Mouse (Mus musculus) myocyte (in vitro differentiated cells): ENCODE measurements around the gene Rpl27.

Source experiments
- CEBPB ChIP-seq: IDR thresholded peaks from 2 replicates; pipeline ENCODE4 v1.6.1; 2011; ENCODE audit warnings: mild to moderate bottlenecking, moderate library complexity; ENCODE audit not compliant: poor library complexity, insufficient read depth, severe bottlenecking
- MAX ChIP-seq: IDR thresholded peaks from one replicate; pipeline ENCODE4 v1.6.1; 2011; ENCODE audit warnings: low read depth, mild to moderate bottlenecking, control low read depth
- MYOG ChIP-seq, 3 experiments: IDR thresholded peaks; one replicate each; pipeline ENCODE4 v1.6.1; 2011; ENCODE audit warnings: control low read depth in 2 of 3, low read depth in 2 of 3, mild to moderate bottlenecking in 2 of 3; ENCODE audit not compliant: insufficient read length in 2 of 3, control insufficient read depth in 1 of 3, insufficient read depth in 1 of 3
- POLR2A ChIP-seq: IDR thresholded peaks from one replicate; pipeline ENCODE4 v1.6.1; 2011; ENCODE audit warnings: low read depth, mild to moderate bottlenecking, control low read depth, moderate library complexity; ENCODE audit not compliant: insufficient read length
- POLR2AphosphoS2 ChIP-seq: IDR thresholded peaks from one replicate; pipeline ENCODE4 v1.6.1; 2011; ENCODE audit warnings: low read depth, control low read depth; ENCODE audit not compliant: insufficient read length
- SRF ChIP-seq: IDR thresholded peaks from one replicate; pipeline ENCODE4 v1.6.1; 2011; ENCODE audit warnings: low read depth; ENCODE audit not compliant: control insufficient read depth, insufficient read length
- USF1 ChIP-seq: IDR thresholded peaks from one replicate; pipeline ENCODE4 v1.6.1; 2011; ENCODE audit warnings: low read depth, mild to moderate bottlenecking, control low read depth, moderate library complexity

GRCm38 (mm10) chr11:101418991-101419390 lies 23.1 kb upstream of the Rpl27 start:
- TF ChIP-seq MYOG (IDR thresholded peaks at IDR 0.05; ENCODE audit: control insufficient read depth in 1 of 3, insufficient read depth in 1 of 3, insufficient read length in 2 of 3, low read depth in 2 of 3) (no peak), USF1 (no peak), CEBPB (no peak), POLR2A (no peak), POLR2AphosphoS2 (no peak), SRF (no peak), MAX (no peak)
